In the genomic region with DNA sequence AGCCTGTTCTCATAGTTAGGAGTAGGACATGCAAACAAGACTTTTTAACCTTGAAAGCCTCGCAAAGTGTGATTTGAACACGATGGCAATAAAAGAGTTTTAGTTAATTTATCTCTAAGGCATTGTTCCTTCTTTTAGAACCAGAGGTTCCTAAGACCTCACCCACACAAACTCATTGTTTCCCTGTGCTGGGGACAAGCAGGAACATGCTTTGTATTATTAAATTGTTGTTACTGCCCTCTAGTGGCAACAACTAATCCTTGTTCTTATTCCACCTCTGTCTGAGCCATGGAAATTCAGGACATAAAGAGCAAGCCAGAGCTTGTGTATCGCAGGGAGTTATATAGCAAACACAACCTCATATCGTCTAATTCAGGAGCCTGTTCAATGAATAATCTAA, we compare ENCODE assay signal across 9 mouse cellular contexts.
A peak's percentile ranks its signal among the peaks of the same experiment; 100 is the strongest.
DNase-seq lines count a peak whose midpoint lies in the region; ATAC-seq lines count a peak whose summit lies in the region.
"Had no signal": no experiment of that assay in that cellular context is flagged by ENCODE, and none has a peak within 500 bp of the region (broad histone marks: within the 10 kb centered on the region; RNA-seq: fewer than 3 reads in every experiment).

No protein-coding gene starts in this region.

- ATAC-seq in limb, embryonic 12.5 days (ENCODE audit: insufficient number of reproducible peaks, insufficient read depth, low FRiP score, low TSS enrichment, low read depth): peak; percentile 47; the same call in 1 of the 2 replicates
- peak; percentile 68; the same call in 1 of the 2 replicates for ATAC-seq in monocyte, adult 5-6 weeks (replicated peaks; ENCODE audit: insufficient number of reproducible peaks, low FRiP score, low TSS enrichment, poor library complexity, severe bottlenecking)

- H3K9ac ChIP-seq in limb, embryonic 12.5 days (replicated peaks): no peak overlapping the region
- H3K9ac ChIP-seq: embryonic facial prominence, embryonic 12.5 days had no signal

- no peak for DNase-seq in limb, embryonic 10.5 days (ENCODE audit: low spot score)
- peak; percentile 65 for DNase-seq in R1 (ENCODE audit: low read depth, low spot score)
- peak; percentile 56 for DNase-seq in embryo, embryonic 11.5 days (ENCODE audit: low read depth, low spot score)
- DNase-seq in hindbrain, embryonic 10.5 days (ENCODE audit: low spot score): no peak
- peak; percentile 58 for DNase-seq in layer of hippocampus, adult 9-11 months
- no peak for DNase-seq in ovary, postnatal 10 days (ENCODE audit: low spot score)

- H3K27me3 ChIP-seq in limb, embryonic 12.5 days: no peaks in the 10 kb centered on the region
- H3K27me3 ChIP-seq in limb, embryonic 10.5 days (ENCODE audit: low read depth, poor library complexity, severe bottlenecking): no peaks in the 10 kb centered on the region
- H3K27me3 ChIP-seq in hindbrain, embryonic 10.5 days (ENCODE audit: insufficient read depth, poor library complexity, severe bottlenecking): no peaks in the 10 kb centered on the region
- H3K27me3 ChIP-seq: embryonic facial prominence, embryonic 12.5 days had no signal

- H3K27ac ChIP-seq in limb, embryonic 12.5 days: no peak overlapping the region
- H3K27ac ChIP-seq in limb, embryonic 10.5 days: no peak overlapping the region
- peak overlapping the region; percentile 64 for H3K27ac ChIP-seq in hindbrain, embryonic 10.5 days
- H3K27ac ChIP-seq: embryonic facial prominence, embryonic 12.5 days had no signal

- no peaks in the 10 kb centered on the region for H3K36me3 ChIP-seq in limb, embryonic 12.5 days
- H3K36me3 ChIP-seq in limb, embryonic 10.5 days: no peaks in the 10 kb centered on the region
- H3K36me3 ChIP-seq in hindbrain, embryonic 10.5 days: peaks cover 5% of the 10 kb centered on the region
- H3K36me3 ChIP-seq: embryonic facial prominence, embryonic 12.5 days had no signal

- H3K4me2 ChIP-seq in limb, embryonic 12.5 days: no peak overlapping the region
- H3K4me2 ChIP-seq: embryonic facial prominence, embryonic 12.5 days had no signal

- 35% methylated on average over 4 of the region's 4 CpGs for WGBS in limb, embryonic 12.5 days
- 34% methylated on average over 4 of the region's 4 CpGs for WGBS in limb, embryonic 10.5 days
- 33% methylated on average over 4 of the region's 4 CpGs for WGBS in hindbrain, embryonic 10.5 days

- peaks cover 18% of the 10 kb centered on the region; the same call in 1 of the 2 replicates for H3K4me1 ChIP-seq in limb, embryonic 12.5 days (replicated peaks)
- no peaks in the 10 kb centered on the region for H3K4me1 ChIP-seq in limb, embryonic 10.5 days
- peaks cover 48% of the 10 kb centered on the region for H3K4me1 ChIP-seq in hindbrain, embryonic 10.5 days (replicated peaks)
- H3K4me1 ChIP-seq: embryonic facial prominence, embryonic 12.5 days had no signal

- H3K4me3 ChIP-seq in limb, embryonic 12.5 days (replicated peaks): no peak overlapping the region
- no peak overlapping the region for H3K4me3 ChIP-seq in limb, embryonic 10.5 days
- H3K4me3 ChIP-seq in hindbrain, embryonic 10.5 days: no peak overlapping the region
- H3K4me3 ChIP-seq: embryonic facial prominence, embryonic 12.5 days had no signal

- no peaks in the 10 kb centered on the region for H3K9me3 ChIP-seq in limb, embryonic 12.5 days
- no peaks in the 10 kb centered on the region for H3K9me3 ChIP-seq in limb, embryonic 10.5 days (replicated peaks)
- H3K9me3 ChIP-seq in hindbrain, embryonic 10.5 days: no peaks in the 10 kb centered on the region
- H3K9me3 ChIP-seq: embryonic facial prominence, embryonic 12.5 days had no signal

Comparison
In these comparisons a context has a peak if more than half of its experiments do, and no peak if none do; other contexts are left out.
1. DNase-seq: peak in R1 (single experiment), embryo, embryonic 11.5 days (single experiment) and layer of hippocampus, adult 9-11 months (single experiment); none in limb, embryonic 10.5 days (single experiment), hindbrain, embryonic 10.5 days (single experiment) and ovary, postnatal 10 days (single experiment).